Mouse (Mus musculus) frontal cortex, adult (tissue): Measurements from ENCODE around the gene Znrd1.

ENCODE experiments used
- ATAC-seq: cut with Nextera tagmentation; 2 replicates; pipeline ENCODE4 v1.9.2; 2017; ENCODE audit warnings: mild to moderate bottlenecking, moderate library complexity, mixed read lengths; ENCODE audit not compliant: low TSS enrichment

The Znrd1 gene

DNA sequence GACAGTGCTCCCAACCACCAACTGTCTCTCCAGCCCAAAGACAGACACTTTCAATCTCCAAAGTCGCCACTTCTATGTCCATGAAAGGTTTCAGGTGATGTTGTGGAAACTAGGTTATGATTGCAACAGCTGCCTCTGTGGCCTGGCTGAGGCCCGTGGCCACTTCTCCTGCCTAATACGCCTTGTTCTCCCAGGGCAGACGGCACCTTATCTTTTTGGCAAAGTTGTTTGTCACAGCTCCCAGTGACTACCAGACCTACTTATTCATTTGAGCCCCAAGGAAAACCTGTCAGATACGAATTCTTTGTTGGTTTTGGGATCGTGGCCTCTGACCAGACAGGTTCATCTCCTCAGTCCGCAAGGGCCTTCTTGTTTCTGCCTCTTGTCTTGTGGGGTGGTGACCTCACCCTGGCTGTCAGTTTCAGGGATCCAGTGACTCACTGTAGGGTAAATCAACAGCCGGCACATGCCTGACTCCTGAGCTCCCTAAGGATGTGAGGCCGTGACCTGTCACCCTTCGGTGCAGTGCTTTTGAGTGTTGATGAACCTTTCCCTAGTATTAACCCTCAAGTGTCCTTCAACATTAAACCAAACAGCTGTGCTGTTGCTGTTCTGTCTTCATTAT, 30.8 kb downstream of the Znrd1 start:
- no peak for ATAC-seq

DNA sequence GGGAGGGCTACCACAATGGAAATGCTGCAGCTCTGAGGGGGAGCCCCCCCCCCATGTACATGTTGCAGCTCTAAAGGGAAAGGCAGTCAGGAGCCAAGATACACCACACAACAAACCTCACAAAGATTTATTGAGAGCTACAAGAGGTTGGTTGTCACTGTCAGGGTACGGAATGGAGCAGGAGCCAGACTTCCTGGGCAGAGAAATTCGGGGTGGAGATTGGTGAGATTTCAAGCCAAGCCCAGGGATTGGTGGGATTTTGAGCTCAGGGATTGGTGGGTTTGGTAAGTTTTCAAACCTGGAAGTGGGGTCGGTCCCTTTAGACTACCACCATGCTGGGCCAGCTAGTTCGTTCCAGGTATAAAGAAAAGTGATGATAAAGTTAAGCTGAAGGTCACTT, 34.9 kb downstream of the Znrd1 start:
- no peak for ATAC-seq

DNA sequence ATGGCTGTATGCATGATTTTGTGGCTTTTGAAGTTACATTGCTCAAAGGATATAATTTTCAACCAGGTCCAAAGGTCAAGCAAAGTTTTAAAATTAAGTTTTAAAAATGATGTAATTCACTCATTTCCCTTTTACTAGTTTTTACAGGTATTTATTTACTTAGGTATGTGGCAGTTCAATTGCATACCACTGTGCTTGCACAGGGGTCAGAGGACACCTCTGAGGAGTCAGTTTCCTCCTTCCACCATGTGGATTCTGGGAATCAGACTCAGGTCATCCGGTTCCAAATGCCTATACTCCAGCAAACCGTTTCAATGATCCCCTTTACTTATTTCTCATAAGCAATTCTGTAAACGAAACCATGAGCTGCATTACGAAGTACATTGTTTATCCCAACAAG, 35.6 kb downstream of the Znrd1 start:
- ATAC-seq = no peak

DNA sequence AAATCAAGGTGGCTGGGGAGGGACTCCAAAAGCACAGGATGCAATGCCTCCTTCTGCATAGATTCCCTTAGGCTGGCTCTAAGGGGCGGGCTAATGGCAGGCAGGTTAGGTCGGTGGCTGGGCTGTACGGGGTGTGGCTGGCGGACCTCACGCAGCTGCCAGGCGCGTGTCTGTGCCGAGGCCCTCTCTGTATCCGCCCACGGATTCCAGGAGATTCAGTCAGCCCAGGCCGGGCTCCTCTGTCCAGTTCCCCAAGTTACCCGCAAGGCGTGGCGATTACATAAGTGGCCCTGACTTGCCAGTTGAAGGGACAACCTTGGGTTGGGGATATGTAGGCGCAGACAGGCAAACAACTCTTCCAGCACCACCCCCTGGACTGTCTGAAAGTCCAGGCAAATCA, 38.1 kb downstream of the Znrd1 start:
- ATAC-seq = no peak

DNA sequence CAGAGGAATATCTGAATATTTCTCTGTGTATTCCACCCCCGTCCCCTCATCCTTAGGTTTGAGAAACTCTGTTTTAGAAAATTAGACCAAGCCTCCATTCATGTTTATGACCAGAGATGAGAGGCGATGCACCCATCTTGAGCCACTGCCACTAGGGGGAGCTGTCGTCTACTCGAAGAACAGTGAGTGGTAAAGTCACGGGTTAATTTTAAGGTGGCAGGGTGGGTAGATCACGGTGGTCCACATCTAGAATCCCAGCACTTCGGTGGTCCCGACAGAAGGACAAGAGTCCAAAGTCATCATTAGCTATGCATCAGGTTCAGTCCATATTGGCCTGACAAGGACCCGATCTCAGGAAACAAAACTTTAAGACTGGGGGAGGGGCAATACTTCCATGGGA, 43.3 kb downstream of the Znrd1 start:
- peak; percentile 62; the same call in 1 of the 2 replicates for ATAC-seq

DNA sequence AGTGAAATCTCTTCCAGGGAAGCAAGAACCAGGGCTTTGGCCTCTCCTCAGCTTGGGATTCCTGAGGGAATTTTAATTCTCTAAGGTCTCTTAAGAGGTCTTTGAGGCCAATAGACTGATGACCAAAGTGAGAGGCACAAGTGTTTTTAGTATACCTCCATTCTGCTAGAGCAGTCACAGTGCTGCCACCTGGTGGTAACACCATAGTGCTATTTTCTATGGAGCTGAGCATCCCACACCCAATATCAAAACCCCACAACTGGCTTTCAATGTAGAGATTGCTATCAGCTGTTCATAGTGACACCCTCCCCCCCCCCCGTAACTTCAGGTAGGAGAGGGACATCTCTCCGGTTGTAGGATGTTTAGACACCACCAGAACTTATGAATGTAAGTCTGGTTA, 44.3 kb downstream of the Znrd1 start:
- peak; percentile 81 for ATAC-seq

DNA sequence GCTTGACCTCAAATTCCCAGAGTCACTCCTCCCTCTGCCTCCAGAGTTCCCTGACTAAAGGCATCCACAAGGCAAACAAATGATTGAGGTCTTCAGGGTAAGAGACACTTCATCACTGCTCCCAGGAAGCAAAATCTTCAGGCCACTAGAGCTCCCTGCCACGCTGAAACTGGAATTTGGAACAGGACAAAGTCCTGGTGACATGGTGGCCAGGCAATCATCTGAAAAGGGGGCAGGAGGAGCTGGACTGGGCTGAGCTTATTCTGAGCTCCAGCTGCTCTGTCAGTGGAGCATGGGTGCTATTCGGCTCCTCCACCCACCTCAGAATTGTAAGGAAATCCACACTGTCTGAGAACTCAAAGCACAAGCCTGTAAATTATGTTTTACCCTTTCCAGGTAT, 46.3 kb downstream of the Znrd1 start:
- ATAC-seq = no peak

DNA sequence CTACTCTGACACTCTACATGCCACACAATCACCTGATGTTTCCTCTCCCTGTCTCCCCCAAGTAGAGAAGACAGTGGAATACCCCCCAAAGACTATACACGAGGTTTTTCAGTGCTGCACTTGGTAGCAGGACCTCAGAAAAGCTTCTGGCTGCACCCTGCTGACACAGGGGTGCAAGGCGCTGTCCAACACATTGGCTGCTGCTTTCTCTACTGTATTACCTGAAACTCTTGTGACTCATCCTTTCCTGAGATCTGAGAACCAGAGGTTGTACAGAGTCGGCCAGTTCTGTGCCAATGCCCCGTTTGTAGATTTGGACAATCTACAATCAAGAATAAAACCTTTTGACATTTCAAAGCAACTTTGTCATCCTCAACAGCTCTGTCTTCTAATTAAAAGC, 48.6 kb downstream of the Znrd1 start:
- ATAC-seq = no peak

DNA sequence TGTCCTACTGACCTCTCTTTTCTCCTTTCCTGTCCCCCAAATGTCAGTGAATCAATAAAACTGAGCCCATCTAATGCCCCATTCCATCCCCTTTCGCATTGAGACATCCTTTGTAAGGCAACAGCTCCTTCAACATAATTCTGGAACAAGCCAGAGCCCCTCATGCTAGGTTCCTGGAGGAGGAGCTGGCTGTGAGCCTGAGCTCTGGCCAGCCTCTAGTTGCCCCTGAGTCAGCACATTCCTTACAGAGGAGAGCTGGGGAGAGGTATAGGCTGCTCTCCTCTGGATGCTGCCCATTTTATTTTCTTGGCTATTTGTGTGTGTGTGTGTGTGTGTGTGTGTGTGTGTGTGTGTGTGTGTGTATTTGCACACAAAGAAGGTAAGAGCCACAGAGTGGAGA, 50.1 kb downstream of the Znrd1 start:
- ATAC-seq = no peak
